Mouse (Mus musculus) MEL (cell line): ENCODE measurements around the gene Ankrd35.

Experiments
- CHD2 ChIP-seq: IDR thresholded peaks from 2 replicates; pipeline ENCODE4 v1.6.1; 2011; ENCODE audit warnings: low read length, improper control_type of control experiment
- CTCF ChIP-seq, 3 experiments: IDR thresholded peaks in 2 of 3; conservative IDR thresholded peaks in 1 of 3; 2 replicates each; pipeline ENCODE4 v1.5.1; 2011 to 2012; ENCODE audit warnings: low read length in 3 of 3, low read depth in 2 of 3, mild to moderate bottlenecking in 2 of 3, improper control_type of control experiment in 1 of 3, inconsistent platforms in 1 of 3, mixed read lengths in 1 of 3, moderate library complexity in 1 of 3; ENCODE audit not compliant: control insufficient read depth in 1 of 3, insufficient read depth in 1 of 3, poor library complexity in 1 of 3, severe bottlenecking in 1 of 3
- ELF1 ChIP-seq: IDR thresholded peaks from 2 replicates; pipeline ENCODE4 v1.6.1; 2014; ENCODE audit warnings: low read depth, mild to moderate bottlenecking, inconsistent platforms, low read length, improper control_type of control experiment, moderate library complexity
- EP300 ChIP-seq, 2 experiments: IDR thresholded peaks; 2 replicates each; pipeline ENCODE4 v1.6.1; 2011; ENCODE audit warnings: improper control_type of control experiment in 2 of 2, low read length in 2 of 2, low read depth in 1 of 2, mild to moderate bottlenecking in 1 of 2
- GABPA ChIP-seq: IDR thresholded peaks from 2 replicates; pipeline ENCODE4 v1.6.1; 2012; ENCODE audit warnings: low read depth, mild to moderate bottlenecking, inconsistent platforms, low read length, improper control_type of control experiment, moderate library complexity
- JUND ChIP-seq: IDR thresholded peaks from 2 replicates; pipeline ENCODE4 v1.6.1; 2011; ENCODE audit warnings: low read depth, mild to moderate bottlenecking, improper control_type of control experiment, low read length
- POLR2A ChIP-seq, 2 experiments: IDR thresholded peaks; 2 replicates each; pipeline ENCODE4 v1.6.1; 2011 to 2012; ENCODE audit warnings: low read length in 2 of 2, mild to moderate bottlenecking in 2 of 2, control low read depth in 1 of 2, improper control_type of control experiment in 1 of 2, low read depth in 1 of 2, moderate library complexity in 1 of 2; ENCODE audit not compliant: control insufficient read depth in 1 of 2, insufficient read depth in 1 of 2, poor library complexity in 1 of 2
- POLR2AphosphoS2 ChIP-seq: IDR thresholded peaks from 2 replicates; pipeline ENCODE4 v1.6.1; 2011; ENCODE audit warnings: low read length, improper control_type of control experiment
- SIN3A ChIP-seq: IDR thresholded peaks from 2 replicates; pipeline ENCODE4 v1.6.1; 2012; ENCODE audit warnings: low read length, improper control_type of control experiment, inconsistent platforms
- SMC3 ChIP-seq: IDR thresholded peaks from 2 replicates; pipeline ENCODE4 v1.6.1; 2011; ENCODE audit warnings: low read depth, low read length, improper control_type of control experiment
- TAL1 ChIP-seq: IDR thresholded peaks from 2 replicates; pipeline ENCODE4 v1.6.1; 2012; ENCODE audit warnings: mild to moderate bottlenecking, inconsistent platforms, low read length, moderate library complexity, mixed read lengths
- UBTF ChIP-seq: IDR thresholded peaks from 2 replicates; pipeline ENCODE4 v1.6.1; 2012; ENCODE audit warnings: low read depth, mild to moderate bottlenecking, inconsistent platforms, low read length, improper control_type of control experiment, moderate library complexity, borderline replicate concordance; ENCODE audit not compliant: insufficient read depth
- ZMIZ1 ChIP-seq: IDR thresholded peaks from 2 replicates; pipeline ENCODE4 v1.6.1; 2012; ENCODE audit warnings: low read depth, mild to moderate bottlenecking, inconsistent platforms, low read length, improper control_type of control experiment, moderate library complexity
- ZNF384 ChIP-seq: IDR thresholded peaks from 2 replicates; pipeline ENCODE4 v1.6.1; 2012; ENCODE audit warnings: low read depth, mild to moderate bottlenecking, inconsistent platforms, low read length, improper control_type of control experiment

DNA sequence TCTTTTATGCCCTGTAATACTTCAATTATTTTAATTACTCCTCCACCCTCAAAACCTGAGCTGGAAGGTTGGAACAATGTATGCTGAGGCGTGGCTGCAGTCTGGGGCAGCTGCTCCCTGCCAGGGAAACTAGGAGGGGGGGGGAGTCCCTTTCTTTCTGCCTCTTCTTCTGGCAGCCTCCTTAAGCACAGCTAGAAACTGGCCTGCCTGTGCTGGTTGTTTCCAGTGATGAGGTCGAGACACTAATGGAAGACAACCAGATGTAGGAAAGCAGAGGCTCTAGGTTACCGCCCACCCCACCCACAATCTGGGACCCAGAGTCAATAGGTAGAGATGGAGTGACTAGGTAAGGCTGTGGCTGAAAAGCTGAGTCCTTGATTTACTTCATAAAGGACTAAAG lies 5.8 kb downstream of the Ankrd35 start:
- TF ChIP-seq CTCF (IDR thresholded peaks at IDR 0.05 in 2 of 3, conservative IDR thresholded peaks at IDR 0.05 in 1 of 3; ENCODE audit: control insufficient read depth in 1 of 3, insufficient read depth in 1 of 3, low read depth in 2 of 3, low read length in 3 of 3, poor library complexity in 1 of 3, severe bottlenecking in 1 of 3) = no peak
- no peak for TF ChIP-seq POLR2A (IDR thresholded peaks at IDR 0.05; ENCODE audit: control insufficient read depth in 1 of 2, insufficient read depth in 1 of 2, low read depth in 1 of 2, low read length in 2 of 2, poor library complexity in 1 of 2)
- TF ChIP-seq CHD2 = no peak
- no peak for TF ChIP-seq ZMIZ1
- no peak for TF ChIP-seq ZNF384
- TF ChIP-seq UBTF = no peak
- no peak for TF ChIP-seq JUND
- no peak for TF ChIP-seq POLR2AphosphoS2
- TF ChIP-seq TAL1 = no peak
- no peak for TF ChIP-seq ELF1
- TF ChIP-seq SMC3 = no peak
- TF ChIP-seq SIN3A = 0 out of 2 replicates have a peak, but pooled peaks have one; percentile 1
- TF ChIP-seq EP300 (IDR thresholded peaks at IDR 0.05; ENCODE audit: low read depth in 1 of 2, low read length in 2 of 2) = no peak
- no peak for TF ChIP-seq GABPA
